In genomic region chr3:27118227-27118626, GRCm38 (mm10) we compare ENCODE assay signal across 11 mouse cellular contexts. TPM values are rescaled to one million over a fixed set of nuclear protein-coding genes. Genes with fewer than 3 reads are reported as not detected.
DNase-seq lines count a peak whose midpoint lies in the region; ATAC-seq and TF ChIP-seq lines count a peak whose summit lies in the region.
"Had no signal": no experiment of that assay in that cellular context is flagged by ENCODE, and none has a peak within 500 bp of the region (broad histone marks: within the 10 kb centered on the region; RNA-seq: fewer than 3 reads in every experiment).

No protein-coding gene starts in this region.

- no peak overlapping the region for H3K27ac ChIP-seq in layer of hippocampus, adult 2 months
- no peak overlapping the region for H3K27ac ChIP-seq in bone marrow, adult 2 months (ENCODE audit: control insufficient read depth, insufficient read depth, low read depth, low read length, poor library complexity)
- H3K27ac ChIP-seq: forebrain, embryonic 10.5 days; limb, embryonic 13.5 days; neural tube, embryonic 12.5 days; stomach, embryonic 15.5 days had no signal

- 49% methylated on average over 4 of the region's 4 CpGs for WGBS in bone marrow, adult 2 months

- no peak for TF ChIP-seq POLR2A in bone marrow, adult 2 months (IDR thresholded peaks at IDR 0.05; ENCODE audit: borderline replicate concordance, control insufficient read depth, low read depth, low read length)

- H3K4me3 ChIP-seq in layer of hippocampus, adult 2 months = no peak overlapping the region
- H3K4me3 ChIP-seq in bone marrow, adult 2 months (replicated peaks; ENCODE audit: control insufficient read depth, low read depth, low read length) = no peak overlapping the region
- H3K4me3 ChIP-seq: forebrain, embryonic 10.5 days; limb, embryonic 13.5 days; neural tube, embryonic 12.5 days; stomach, embryonic 15.5 days had no signal

- peak; percentile 62 for ATAC-seq in Patski
- ATAC-seq in megakaryocyte progenitor cell, adult 5-6 weeks (replicated peaks; ENCODE audit: poor library complexity) = peak; percentile 68; the same call in 1 of the 2 replicates

- CTCF ChIA-PET in Patski (lab: Charles Lee) = interaction anchor here (0.6 to 2.7 kb wide), 19 partner anchors 9 to 121 kb away, joined by 3 to 22 read pairs (median 4); partner anchors contain the start of gene Ect2

- DNase-seq in layer of hippocampus, adult 2 months (ENCODE audit: low spot score in 2 of 2) = no peak
- DNase-seq in layer of hippocampus, adult 9-10 months (ENCODE audit: low spot score) = no peak
- no peak for DNase-seq in Patski (ENCODE audit: low read depth, low spot score)
- no peak for DNase-seq in frontal cortex, postnatal 25 days (ENCODE audit: low spot score in 2 of 2)
- DNase-seq in layer of hippocampus, adult 9-11 months = no peak

- H3K27me3 ChIP-seq in Patski = no peaks in the 10 kb centered on the region
- H3K27me3 ChIP-seq: limb, embryonic 13.5 days; neural tube, embryonic 12.5 days; stomach, embryonic 15.5 days had no signal

- POLR2A ChIA-PET in Patski (lab: Charles Lee) = interaction anchor here (1.8 kb wide), 1 partner anchor 33 kb away, joined by 4 read pairs; no protein-coding TSS in a partner anchor

- H3K4me1 ChIP-seq in bone marrow, adult 2 months (ENCODE audit: control insufficient read depth, insufficient read depth, low read length) = no peaks in the 10 kb centered on the region
- H3K4me1 ChIP-seq: forebrain, embryonic 10.5 days; limb, embryonic 13.5 days; neural tube, embryonic 12.5 days; stomach, embryonic 15.5 days had no signal

- in situ Hi-C loops in Patski (cut with MboI; ENCODE audit: low pct_unique_long_range_greater_than_20kb) = no loop called here

- TF ChIP-seq CTCF in layer of hippocampus, adult 2 months (conservative IDR thresholded peaks at IDR 0.05) = peak; percentile 57
- peak; percentile 49 for TF ChIP-seq CTCF in Patski (IDR thresholded peaks at IDR 0.05)
- TF ChIP-seq CTCF in bone marrow, adult 2 months (IDR thresholded peaks at IDR 0.05; ENCODE audit: control insufficient read depth, insufficient read depth, low read length) = peak; percentile 24; the same call in 1 of the 2 replicates

RNA-seq across cellular contexts. Expression of gene Ect2, which starts 35.5 kb away (rescaled TPM):
- 1 to 10 TPM; 1.7 to 1.9 TPM for total RNA-seq in layer of hippocampus, adult 2 months (2021)
- polyA plus RNA-seq in Patski (2021) = 110 TPM
- polyA plus RNA-seq in bone marrow, adult 2 months (2011; ENCODE audit: insufficient read depth, insufficient read length, low replicate concordance, missing spikeins) = 23.6 and 28.8 TPM in 2 replicates
- total RNA-seq in megakaryocyte progenitor cell, adult 5-6 weeks (2015) = 76.1 and 84.2 TPM in 2 replicates
- 74.3 and 75.3 TPM in 2 replicates for total RNA-seq in megakaryocyte progenitor cell, adult 5-6 weeks (2017)

Comparison
In these comparisons a context has a peak if more than half of its experiments do, and no peak if none do; other contexts are left out.
1. RNA of gene Ect2, which starts 35.5 kb away (total RNA-seq): 74.3 to 84.2 TPM in megakaryocyte progenitor cell, adult 5-6 weeks; 1.7 to 1.9 TPM in layer of hippocampus, adult 2 months; every median in the first group is over 10 times any median in the second.
2. Peak in every context shown above with its lines, with median percentiles within 50 percentile points of each other: CTCF ChIP-seq.